Mouse (Mus musculus): ENCODE results near the gene Ostn.

- TF ChIP-seq ZKSCAN1 (IDR thresholded peaks at IDR 0.05; ENCODE audit: low read depth, low read length) (no peak), POLR2A (IDR thresholded peaks at IDR 0.05; ENCODE audit: control insufficient read depth in 1 of 2, insufficient read depth in 1 of 2, low read depth in 1 of 2, low read length in 2 of 2, poor library complexity in 1 of 2) (no peak), NRF1 (IDR thresholded peaks at IDR 0.05; ENCODE audit: insufficient read depth, low read depth, low read length, poor library complexity, severe bottlenecking) (no peak), MYB (IDR thresholded peaks at IDR 0.05; ENCODE audit: low read depth, low read length) (no peak), SIN3A (IDR thresholded peaks at IDR 0.05; ENCODE audit: low read length) (no peak), E2F4 (IDR thresholded peaks at IDR 0.05; ENCODE audit: borderline replicate concordance, low read depth, low read length) (no peak), MEF2A (IDR thresholded peaks at IDR 0.05; ENCODE audit: extremely low read depth, insufficient replicate concordance, low read depth, low read length, poor library complexity, severe bottlenecking) (no peak)
Observed at GRCm38 (mm10) chr16:27349878-27350532, 42.7 kb downstream of the Ostn start.

Data from MEL (cell line).